Mouse (Mus musculus): ENCODE measurements around the gene Krtcap2. TPM values are rescaled to one million over a fixed set of nuclear protein-coding genes. Genes with fewer than 3 reads are reported as not detected.
A peak's percentile ranks its signal among the peaks of the same experiment; 100 is the strongest.

Gene Krtcap2
- polyA plus RNA-seq, 1 experiment from 2014 or later = 155 TPM

GRCm38 (mm10) chr3:89299499-89299898 is 53.7 kb downstream of the Krtcap2 start:
- Histone ChIP-seq H3K9ac (no peak overlapping the region), H3K4me2 (peak overlapping the region; percentile 46)
- DNase-seq = no peak

More at GRCm38 (mm10) chr3:89299499-89299898, 53.7 kb downstream of the Krtcap2 start:
- H3K9me3 ChIP-seq (replicated peaks) = no peaks in the 10 kb centered on the region
- 0 out of 2 replicates have a peak overlapping the region, but pooled peaks have one; percentile 11 for H3K4me3 ChIP-seq (replicated peaks)
- 6% methylated on average over 14 of the region's 14 CpGs for WGBS (ENCODE audit: insufficient replicate concordance)
- peaks cover 28% of the 10 kb centered on the region for H3K27me3 ChIP-seq
- peaks cover 4% of the 10 kb centered on the region for H3K4me1 ChIP-seq (replicated peaks)
- no peak for ATAC-seq (ENCODE audit: low read depth)
- H3K36me3 ChIP-seq = no peaks in the 10 kb centered on the region
- H3K27ac ChIP-seq = no peak overlapping the region

MicroRNAs encoded within 50 kb of the gene (microRNA counts, 519-probe panel; counts per million panel counts)
- 114 counts per million for microRNA mmu-miR-92b

Small RNA genes lying within 50 kb of the gene (microRNA-seq; reads per million reads assigned to microRNA genes)
- 86.1 reads per million, percentile 49 among the genes with 10 or more reads in this experiment for gene Mir92b

Other genes with a start within 250 kb of the Krtcap2 start
- 5.5 and 5.9 TPM in 2 replicates for gene Rusc1, start 152.7 kb upstream of the Krtcap2 start, polyA plus RNA-seq (2015; fragmentation: Nextera tagmentation; extraction: Ambion mirVana)
- not detected in 2 replicates for gene Gm43738, start 144.9 kb upstream of the Krtcap2 start, polyA plus RNA-seq (2015; fragmentation: Nextera tagmentation; extraction: Ambion mirVana)
- 274 and 295 TPM in 2 replicates for gene Fdps, start 144.0 kb upstream of the Krtcap2 start, polyA plus RNA-seq (2015; fragmentation: Nextera tagmentation; extraction: Ambion mirVana)
- 133 and 136 TPM in 2 replicates for gene Pklr, start 109.8 kb upstream of the Krtcap2 start, polyA plus RNA-seq (2015; fragmentation: Nextera tagmentation; extraction: Ambion mirVana)
- 0.75 and 0.78 TPM in 2 replicates for gene Hcn3, start 85.8 kb upstream of the Krtcap2 start, polyA plus RNA-seq (2015; fragmentation: Nextera tagmentation; extraction: Ambion mirVana)
- 10.3 and 10.8 TPM in 2 replicates for gene Clk2, start 81.2 kb upstream of the Krtcap2 start, polyA plus RNA-seq (2015; fragmentation: Nextera tagmentation; extraction: Ambion mirVana)
- 67.4 and 72.1 TPM in 2 replicates for gene Scamp3, start 68.5 kb upstream of the Krtcap2 start, polyA plus RNA-seq (2015; fragmentation: Nextera tagmentation; extraction: Ambion mirVana)
- 2.8 and 3.9 TPM in 2 replicates for gene Fam189b, start 62.8 kb upstream of the Krtcap2 start, polyA plus RNA-seq (2015; fragmentation: Nextera tagmentation; extraction: Ambion mirVana)
- gene Gba, start 43.0 kb upstream of the Krtcap2 start, polyA plus RNA-seq (2015; fragmentation: Nextera tagmentation; extraction: Ambion mirVana) = 21.7 and 23.7 TPM in 2 replicates
- gene Thbs3, start 30.8 kb upstream of the Krtcap2 start, polyA plus RNA-seq (2015; fragmentation: Nextera tagmentation; extraction: Ambion mirVana) = 1.0 and 1.5 TPM in 2 replicates
- gene Mtx1, start 18.9 kb upstream of the Krtcap2 start, polyA plus RNA-seq (2015; fragmentation: Nextera tagmentation; extraction: Ambion mirVana) = 152 and 155 TPM in 2 replicates
- 0.14 and 0.51 TPM in 2 replicates for gene Muc1, start 16.9 kb upstream of the Krtcap2 start, polyA plus RNA-seq (2015; fragmentation: Nextera tagmentation; extraction: Ambion mirVana)
- 0.14 and 0.23 TPM in 2 replicates for gene Trim46, start 343 bp downstream of the Krtcap2 start, polyA plus RNA-seq (2015; fragmentation: Nextera tagmentation; extraction: Ambion mirVana)
- 57.2 and 64.5 TPM in 2 replicates for gene Dpm3, start 13.4 kb downstream of the Krtcap2 start, polyA plus RNA-seq (2015; fragmentation: Nextera tagmentation; extraction: Ambion mirVana)
- gene Slc50a1, start 24.6 kb downstream of the Krtcap2 start, polyA plus RNA-seq (2015; fragmentation: Nextera tagmentation; extraction: Ambion mirVana) = 17.4 and 18.0 TPM in 2 replicates
- 4.3 and 4.6 TPM in 2 replicates for gene Efna1, start 35.2 kb downstream of the Krtcap2 start, polyA plus RNA-seq (2015; fragmentation: Nextera tagmentation; extraction: Ambion mirVana)
- gene Efna3, start 77.0 kb downstream of the Krtcap2 start, polyA plus RNA-seq (2015; fragmentation: Nextera tagmentation; extraction: Ambion mirVana) = 0.32 and 0.41 TPM in 2 replicates
- gene Efna4, start 92.1 kb downstream of the Krtcap2 start, polyA plus RNA-seq (2015; fragmentation: Nextera tagmentation; extraction: Ambion mirVana) = 1.0 and 1.2 TPM in 2 replicates
- 9.5 and 9.6 TPM in 2 replicates for gene Adam15, start 104.0 kb downstream of the Krtcap2 start, polyA plus RNA-seq (2015; fragmentation: Nextera tagmentation; extraction: Ambion mirVana)
- 0.07 and 0.08 TPM in 2 replicates for gene Dcst2, start 116.0 kb downstream of the Krtcap2 start, polyA plus RNA-seq (2015; fragmentation: Nextera tagmentation; extraction: Ambion mirVana)
- not detected in 2 replicates for gene Dcst1, start 119.3 kb downstream of the Krtcap2 start, polyA plus RNA-seq (2015; fragmentation: Nextera tagmentation; extraction: Ambion mirVana)
- 0.97 and 1.8 TPM in 2 replicates for gene Zbtb7b, start 148.8 kb downstream of the Krtcap2 start, polyA plus RNA-seq (2015; fragmentation: Nextera tagmentation; extraction: Ambion mirVana)
- not detected in 2 replicates for gene Lenep, start 156.8 kb downstream of the Krtcap2 start, polyA plus RNA-seq (2015; fragmentation: Nextera tagmentation; extraction: Ambion mirVana)
- 18.0 and 18.7 TPM in 2 replicates for gene Flad1, start 165.9 kb downstream of the Krtcap2 start, polyA plus RNA-seq (2015; fragmentation: Nextera tagmentation; extraction: Ambion mirVana)
- 282 and 301 TPM in 2 replicates for gene Cks1b, start 172.4 kb downstream of the Krtcap2 start, polyA plus RNA-seq (2015; fragmentation: Nextera tagmentation; extraction: Ambion mirVana)
- 42.3 and 51.4 TPM in 2 replicates for gene Shc1, start 172.5 kb downstream of the Krtcap2 start, polyA plus RNA-seq (2015; fragmentation: Nextera tagmentation; extraction: Ambion mirVana)
- 11.0 and 12.0 TPM in 2 replicates for gene Pygo2, start 184.2 kb downstream of the Krtcap2 start, polyA plus RNA-seq (2015; fragmentation: Nextera tagmentation; extraction: Ambion mirVana)
- gene Pbxip1, start 190.7 kb downstream of the Krtcap2 start, polyA plus RNA-seq (2015; fragmentation: Nextera tagmentation; extraction: Ambion mirVana) = 6.0 and 6.8 TPM in 2 replicates
- gene Pmvk, start 208.6 kb downstream of the Krtcap2 start, polyA plus RNA-seq (2015; fragmentation: Nextera tagmentation; extraction: Ambion mirVana) = 39.5 and 40.4 TPM in 2 replicates